Mouse (Mus musculus) adrenal gland, postnatal 4 days (tissue): ENCODE data around the gene Xpr1. TPM values are rescaled to one million over a fixed set of nuclear protein-coding genes. Genes with fewer than 3 reads are reported as not detected.

Experiments used
- DNase-seq, 2 experiments: peaks; one replicate each; pipeline ENCODE4 v3.0.0; 2021 to 2022; ENCODE audit warnings: low spot score in 2 of 2, mixed read lengths in 2 of 2
- microRNA-seq: library from miRNA; unstranded; fragments of <30 nt; microRNA quantifications from one replicate; pipeline ENCODE4 v1.2.0, GENCODE M21; 2021
- total RNA-seq, 2 experiments: library from RNA; stranded (reverse); gene quantifications; 2 replicates each; pipeline ENCODE4 v1.2.3; 2021

Xpr1 gene
- total RNA-seq, 2 experiments from 2014 or later, result 59.4 to 60.4 TPM

GRCm38 (mm10) chr1:155232786-155233185 is 184.4 kb downstream of the Xpr1 start:
- DNase-seq, result no peak

- DNase-seq, result no peak
These were observed 184.8 kb downstream of the Xpr1 start for GRCm38 (mm10) chr1:155232385-155232784.

GRCm38 (mm10) chr1:155229464-155230411 is 187.5 kb downstream of the Xpr1 start:
- DNase-seq, result no peak

Small RNA genes within 50 kb of the gene (microRNA-seq; reads per million reads assigned to microRNA genes)
- not detected for gene Gm22569

Other genes starting within 250 kb of the Xpr1 start
- 10 to 100 TPM; 34.2 to 36.5 TPM for gene BC034090, start 173.0 kb downstream of the Xpr1 start, total RNA-seq
- gene Acbd6, start 140.7 kb upstream of the Xpr1 start, total RNA-seq, result 10 to 100 TPM; 90.1 to 95.7 TPM